Mouse (Mus musculus) monocyte, adult 5-6 weeks (primary cell): ENCODE measurements around the gene Cacna1c. TPM values are rescaled to one million over a fixed set of nuclear protein-coding genes. Genes with fewer than 3 reads are reported as not detected.

Experiments used
- ATAC-seq: fragments of 153-309, 156-312 bp; replicated peaks from 2 replicates; pipeline ENCODE4 v1.8.0; 2017; ENCODE audit warnings: mild to moderate bottlenecking; ENCODE audit not compliant: low TSS enrichment, insufficient number of reproducible peaks, severe bottlenecking, poor library complexity, low FRiP score
- total RNA-seq: library from RNA; stranded (forward); fragments of 200-1000, 200-491, 200-594 nt; gene quantifications from 3 replicates; pipeline ENCODE4 v1.2.3, GENCODE M21; 2017

The Cacna1c gene
- total RNA-seq, 1 experiment from 2014 or later = not detected

DNA sequence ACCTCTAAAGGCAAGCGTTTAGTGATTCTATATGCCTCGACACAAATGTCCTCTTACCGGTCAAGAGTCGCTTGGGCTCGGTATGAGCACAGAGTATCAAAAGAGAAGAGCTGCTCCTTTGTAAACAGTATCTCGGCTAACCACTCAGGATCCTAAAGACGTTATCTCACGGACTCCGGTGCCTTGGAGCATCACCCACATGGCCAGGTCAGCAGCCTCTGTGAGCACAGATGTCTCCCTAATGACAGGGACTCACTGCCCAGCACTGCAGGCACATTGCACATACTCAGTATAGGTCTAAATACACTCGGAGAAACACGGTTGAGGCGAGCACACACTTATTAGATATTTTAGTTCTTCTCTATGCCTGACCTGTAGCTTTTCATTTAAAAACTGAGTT is 271.8 kb downstream of the Cacna1c start:
- ATAC-seq = no peak

DNA sequence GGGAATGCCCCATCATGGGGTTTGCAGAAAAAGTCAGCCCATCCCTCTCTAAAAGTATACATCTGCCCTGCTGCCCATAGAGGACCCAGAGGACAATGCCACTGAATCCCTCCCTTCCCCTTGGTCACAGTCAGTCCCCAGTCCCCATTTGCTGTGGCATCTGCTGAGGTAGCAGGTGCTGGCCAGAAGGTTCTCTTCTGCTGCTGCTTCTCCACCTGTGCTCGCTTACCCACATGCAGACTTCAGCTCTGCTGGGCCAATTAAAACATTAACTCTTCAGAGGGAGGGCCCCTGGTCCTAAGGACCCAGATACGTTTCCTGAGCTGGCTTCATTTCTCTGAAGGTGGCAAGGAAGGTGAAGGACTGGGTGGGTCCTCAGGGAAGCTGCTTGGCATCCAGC is 272.3 kb downstream of the Cacna1c start:
- ATAC-seq = no peak

DNA sequence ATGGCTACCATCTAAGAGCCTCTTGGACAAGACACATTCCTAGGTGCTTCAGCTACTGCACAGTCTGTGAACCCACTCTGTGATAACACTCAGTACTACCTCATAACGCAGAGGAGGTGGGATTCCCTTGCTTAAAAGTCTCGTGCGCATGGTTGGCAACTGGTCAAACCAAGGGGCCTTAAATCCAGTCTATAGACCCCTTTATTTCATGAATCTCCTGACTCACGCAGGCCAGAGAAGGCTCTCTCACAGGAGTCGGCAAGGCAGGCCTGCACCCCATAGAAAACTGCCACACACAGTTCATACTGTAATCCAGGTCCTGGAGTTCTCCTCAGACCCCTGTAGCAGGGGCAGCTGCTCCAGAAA is 273.0 kb downstream of the Cacna1c start:
- no peak for ATAC-seq

DNA sequence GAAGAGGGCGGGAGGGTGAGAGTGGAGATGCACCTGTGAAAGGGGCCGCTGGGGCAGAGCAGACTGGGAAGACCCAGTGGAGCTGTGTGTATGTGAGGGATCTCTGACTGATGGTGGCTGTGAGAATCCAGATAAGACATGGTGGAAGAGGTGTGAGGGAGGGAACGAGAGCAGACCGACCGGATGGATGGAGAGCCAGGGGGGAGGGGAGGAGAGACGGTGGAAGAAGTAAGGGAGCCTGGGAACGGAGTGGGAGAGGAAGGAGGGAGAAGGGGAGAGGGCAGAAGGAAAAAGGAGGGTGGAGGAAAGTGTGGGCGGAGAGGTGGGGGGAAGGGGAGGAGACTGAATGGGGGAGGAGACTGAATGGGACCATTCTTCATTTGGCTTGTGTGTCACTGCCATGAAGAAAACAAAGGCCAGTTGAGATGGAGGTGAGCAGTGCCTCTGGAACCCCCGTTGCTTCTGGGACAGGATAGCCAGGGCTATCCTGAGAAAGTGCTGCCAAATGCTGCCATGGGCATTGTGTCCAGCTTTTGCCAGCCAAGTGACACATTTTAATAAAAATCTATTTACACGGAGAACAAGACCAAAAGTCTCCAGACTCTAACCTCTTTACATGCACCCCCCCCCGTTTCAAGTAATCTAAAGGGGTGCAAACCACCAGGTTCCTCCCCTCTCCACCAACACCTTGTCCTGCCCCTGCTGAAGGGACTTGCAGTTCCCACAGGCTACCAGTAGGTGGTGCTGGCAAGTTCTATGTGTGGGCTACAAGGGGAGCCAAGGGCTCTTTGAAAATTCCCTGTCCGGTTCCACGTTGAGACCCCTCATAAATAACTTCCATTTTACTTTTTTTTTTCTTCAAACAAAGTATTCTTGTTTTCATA is 273.6 kb downstream of the Cacna1c start:
- ATAC-seq = no peak

DNA sequence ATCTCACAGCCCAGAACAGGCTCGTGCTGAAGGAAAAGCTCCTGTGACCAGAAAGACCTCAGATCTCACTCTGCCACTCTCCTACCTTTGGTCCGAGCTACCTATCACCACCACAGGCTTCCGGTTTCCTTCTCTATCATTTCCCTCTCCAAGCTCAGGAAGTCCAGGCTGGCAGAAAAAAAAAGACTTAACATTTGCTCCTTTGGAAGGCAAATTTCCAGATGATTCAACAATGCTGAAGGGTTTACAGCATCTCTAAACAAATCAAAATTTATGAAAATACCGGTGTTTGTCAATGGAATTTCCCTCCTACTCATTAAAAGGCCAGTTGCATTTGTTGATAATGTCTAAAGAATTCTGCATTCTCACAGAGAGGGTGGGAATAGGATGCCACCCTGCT is 288.0 kb downstream of the Cacna1c start:
- ATAC-seq = no peak

DNA sequence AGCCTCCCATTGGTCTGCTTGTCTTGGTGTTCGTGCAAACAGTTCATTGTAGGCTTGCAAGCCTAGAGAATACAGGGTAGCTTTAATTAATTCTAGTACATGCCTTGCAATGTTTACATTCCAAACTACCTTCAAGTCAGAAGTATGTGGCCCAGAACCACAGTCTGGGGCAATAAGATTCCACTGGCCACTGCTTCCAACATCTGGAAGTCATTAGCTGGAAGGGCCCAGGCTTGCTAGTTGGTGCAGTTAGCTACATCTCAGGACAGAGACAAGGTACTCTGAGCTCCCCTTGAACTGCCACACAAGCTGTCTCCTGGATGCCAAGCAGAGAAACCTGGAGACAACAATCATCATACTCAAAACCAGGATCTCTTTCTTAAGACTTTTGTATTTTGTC is 288.5 kb downstream of the Cacna1c start:
- ATAC-seq = no peak

DNA sequence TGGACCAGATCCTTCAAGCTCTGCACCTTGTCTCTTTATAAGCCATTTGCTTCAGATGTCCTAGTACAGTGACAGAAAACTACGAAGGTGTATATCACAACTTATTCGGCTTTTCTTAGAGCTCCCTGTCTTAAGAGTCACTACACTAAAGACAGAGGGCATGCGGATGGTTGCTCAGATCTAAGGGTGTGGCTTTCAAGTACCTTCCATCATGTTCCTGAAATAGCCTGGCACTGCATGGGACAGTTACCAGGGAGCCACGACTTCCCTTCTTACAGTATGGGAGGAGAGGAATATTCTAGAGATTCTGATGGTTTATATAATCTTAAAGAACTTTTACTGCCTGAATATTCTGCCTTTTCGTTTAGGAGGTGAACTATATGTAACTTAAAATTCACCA is 289.3 kb downstream of the Cacna1c start:
- no peak for ATAC-seq

DNA sequence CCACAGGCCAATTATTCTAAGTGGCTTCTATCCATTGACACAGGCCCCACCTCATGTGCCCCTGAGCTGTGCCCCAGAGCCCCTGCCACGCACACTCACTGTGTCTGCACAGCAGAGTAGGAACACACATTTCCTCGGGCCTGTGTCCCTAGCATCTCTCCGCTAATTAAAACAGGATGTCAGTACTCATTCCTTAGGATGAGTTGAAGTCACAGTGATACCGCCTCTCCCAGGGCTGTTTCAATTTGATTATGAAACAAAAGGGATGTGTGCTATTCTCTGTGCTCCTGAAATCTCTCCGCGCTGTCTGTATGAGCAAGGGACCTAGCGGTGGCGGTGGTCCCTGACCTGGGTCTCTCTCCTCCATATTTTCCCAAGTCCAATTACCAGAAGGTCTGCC is 296.5 kb downstream of the Cacna1c start:
- ATAC-seq = no peak

DNA sequence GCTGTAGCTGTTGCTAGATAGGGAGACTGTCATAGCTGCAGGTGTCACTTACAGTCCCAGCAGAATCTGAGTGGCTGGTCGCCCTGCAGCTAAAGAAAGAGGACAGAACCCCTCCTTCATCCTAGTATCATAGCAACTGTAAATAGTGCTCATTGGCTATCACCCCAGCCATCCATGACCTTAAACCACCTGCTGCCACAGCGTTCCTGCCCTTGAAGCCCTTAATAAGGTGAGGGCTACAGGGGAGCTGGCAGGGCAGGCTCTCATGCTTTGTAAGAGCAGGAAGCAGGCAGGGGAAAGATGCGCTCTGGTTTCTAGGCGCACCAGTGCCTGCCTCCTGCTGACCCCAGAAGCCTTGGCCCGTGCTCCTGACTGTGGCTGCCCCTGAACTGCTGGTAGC is 299.1 kb downstream of the Cacna1c start:
- no peak for ATAC-seq

DNA sequence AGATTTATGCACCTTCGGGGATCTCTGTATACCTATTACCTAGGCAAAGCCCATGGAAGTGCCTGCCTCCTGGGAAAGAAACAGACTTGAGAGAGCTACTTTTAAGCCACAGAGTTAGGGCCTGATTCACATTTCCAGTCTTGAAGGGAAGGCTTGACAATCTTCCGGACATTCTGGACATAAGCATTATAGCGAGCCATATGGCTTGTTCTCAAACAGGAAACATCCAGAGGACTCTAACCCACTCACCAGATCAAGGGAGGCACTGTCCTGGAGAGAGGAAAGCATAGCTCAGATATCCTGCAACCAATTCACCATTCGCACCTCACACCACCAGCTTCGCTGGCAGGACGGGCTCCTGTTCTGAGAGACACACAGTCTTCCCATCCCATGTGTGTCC is 302.2 kb downstream of the Cacna1c start:
- ATAC-seq = no peak

DNA sequence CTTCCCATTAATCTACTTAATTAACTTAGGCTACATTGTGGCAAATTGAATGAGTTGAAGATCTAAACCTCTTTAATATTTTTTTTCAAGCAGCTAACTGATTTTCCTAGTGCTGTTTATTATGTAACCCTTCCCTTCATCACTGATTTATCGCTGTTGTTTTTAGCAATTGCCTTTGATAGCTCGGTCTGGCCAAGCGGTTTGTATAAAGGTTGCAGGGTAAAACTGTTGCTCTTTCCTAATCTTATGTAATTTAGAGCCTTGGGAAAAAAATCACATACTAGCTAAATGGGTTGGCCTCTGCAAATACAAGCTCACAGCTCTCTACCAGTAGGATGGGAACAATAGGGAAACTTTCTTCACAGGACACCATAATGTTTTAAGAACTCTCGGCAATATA is 306.8 kb downstream of the Cacna1c start:
- ATAC-seq = no peak

DNA sequence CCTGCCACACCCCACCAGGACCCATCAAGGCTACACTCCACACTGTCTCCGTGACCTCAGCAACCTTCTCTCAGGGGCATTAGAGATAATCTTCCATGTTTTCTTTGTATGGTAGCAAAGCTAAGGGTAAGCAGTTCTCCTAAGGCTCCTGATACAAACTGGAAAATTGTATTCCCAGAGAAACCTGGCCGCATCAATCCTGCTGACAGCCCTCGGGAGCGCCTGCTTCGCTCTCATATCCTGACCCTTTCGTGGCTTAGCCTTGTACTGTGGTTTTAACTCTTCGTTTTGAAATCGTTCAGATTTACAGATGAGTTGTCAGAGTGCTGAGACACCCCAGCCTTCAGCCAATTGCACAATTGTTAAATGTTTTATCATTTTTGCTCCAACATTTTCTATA is 309.2 kb downstream of the Cacna1c start:
- ATAC-seq = no peak

DNA sequence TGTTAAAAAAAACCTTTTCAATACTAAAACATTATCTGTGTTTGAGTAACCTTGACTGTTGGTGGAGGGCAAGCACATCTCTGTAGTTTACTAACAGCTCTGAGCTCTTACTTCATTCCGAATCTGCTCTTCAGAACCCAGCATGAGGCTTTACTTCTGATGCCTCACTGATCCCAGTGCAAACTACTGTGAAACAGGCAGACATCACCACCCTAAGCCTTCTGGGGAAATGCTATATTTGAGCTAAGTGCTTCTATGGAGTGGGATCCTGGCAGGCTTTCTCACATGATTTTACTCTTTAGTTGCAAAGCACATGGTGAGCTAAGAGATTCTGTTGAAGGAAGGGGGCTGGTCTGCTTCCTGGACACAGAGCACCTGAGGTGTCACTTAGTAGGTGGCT is 311.3 kb downstream of the Cacna1c start:
- ATAC-seq = no peak

DNA sequence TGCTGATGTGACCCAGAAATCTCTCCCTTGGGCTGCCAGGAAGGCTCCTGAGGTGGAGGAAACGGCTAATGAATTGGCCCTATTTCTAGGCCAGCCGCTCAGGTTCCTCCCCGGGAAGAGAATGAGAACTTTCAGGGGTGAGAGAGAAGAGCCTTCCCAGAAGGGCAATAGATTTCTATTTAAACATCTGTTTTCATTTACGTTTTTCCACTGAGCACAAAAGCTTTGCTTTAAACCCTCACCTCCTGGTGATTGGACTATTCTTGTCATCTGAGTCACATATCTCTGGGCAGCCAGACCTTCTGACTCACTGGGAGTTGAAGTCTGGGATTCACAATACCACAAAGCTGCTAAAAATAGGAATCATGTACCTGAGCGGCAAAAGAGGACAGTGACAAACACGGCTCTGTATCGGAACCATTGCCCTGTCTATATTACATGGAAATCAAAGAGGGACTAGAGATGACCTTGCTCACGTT is 312.1 kb downstream of the Cacna1c start:
- no peak for ATAC-seq

DNA sequence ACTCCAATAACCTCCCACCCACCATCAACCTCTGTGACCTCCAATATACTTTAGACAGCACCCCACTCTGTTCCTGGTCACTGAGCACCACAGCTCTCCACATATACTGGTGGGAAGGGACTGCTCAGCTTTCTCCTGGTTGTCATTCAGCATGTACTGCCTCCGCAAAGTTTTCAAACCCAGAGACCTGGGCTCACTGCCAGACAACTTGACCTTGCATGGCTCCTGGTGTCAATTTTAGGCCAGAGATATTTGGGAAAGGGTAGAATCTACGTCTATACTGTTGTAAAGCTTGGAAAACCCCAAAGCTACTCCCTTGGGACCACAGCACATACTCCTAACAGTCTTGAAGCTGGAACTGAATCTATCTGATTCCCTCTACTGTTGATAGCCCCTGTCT is 320.0 kb downstream of the Cacna1c start:
- no peak for ATAC-seq

DNA sequence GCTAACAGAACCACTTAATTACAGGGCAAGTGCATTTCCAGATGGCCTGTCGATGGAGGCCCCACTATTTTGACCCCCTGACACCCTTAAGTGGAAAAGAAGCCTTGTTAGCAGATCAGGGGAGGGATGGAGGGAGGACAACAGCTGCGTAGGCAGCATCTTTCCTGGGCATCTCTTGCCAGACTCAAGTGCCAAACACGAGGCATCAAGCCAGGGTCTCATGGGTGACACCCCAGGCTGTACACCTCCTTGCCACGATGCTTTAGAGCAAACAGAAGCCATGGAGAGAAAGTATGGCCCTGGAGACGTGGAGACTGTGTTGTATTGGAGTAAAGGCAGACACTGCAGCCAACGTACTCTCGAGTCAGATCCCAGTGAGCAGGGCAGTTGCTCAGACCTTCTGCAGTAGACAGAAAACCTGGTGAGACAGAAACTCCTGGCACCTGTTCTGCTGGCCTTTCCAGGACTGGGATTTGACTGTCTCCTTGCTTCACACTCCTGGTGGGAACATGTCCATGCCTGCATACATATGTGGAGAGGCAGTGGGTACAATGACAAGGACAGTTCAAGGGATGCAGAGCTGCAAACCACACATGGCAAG is 325.9 kb downstream of the Cacna1c start:
- no peak for ATAC-seq

DNA sequence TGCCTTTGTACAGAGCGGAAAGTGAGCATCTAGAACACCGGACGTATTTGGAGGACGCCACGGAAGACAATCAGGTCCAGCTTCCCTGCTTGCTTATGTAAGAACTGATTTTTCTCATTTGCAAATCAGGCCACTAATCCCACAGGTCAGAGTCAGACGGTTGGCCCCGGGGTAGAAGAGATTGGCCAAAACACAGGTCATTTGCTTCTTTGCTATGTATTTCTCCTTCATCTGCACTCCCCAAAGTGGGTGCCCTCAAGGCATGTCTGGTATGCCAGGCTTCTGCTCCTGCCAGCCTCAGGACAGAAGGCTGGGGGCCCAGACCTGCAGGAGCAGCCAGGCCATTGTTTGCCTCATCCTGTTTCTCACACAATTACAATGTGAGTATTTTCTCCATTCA is 328.8 kb downstream of the Cacna1c start:
- ATAC-seq = no peak

DNA sequence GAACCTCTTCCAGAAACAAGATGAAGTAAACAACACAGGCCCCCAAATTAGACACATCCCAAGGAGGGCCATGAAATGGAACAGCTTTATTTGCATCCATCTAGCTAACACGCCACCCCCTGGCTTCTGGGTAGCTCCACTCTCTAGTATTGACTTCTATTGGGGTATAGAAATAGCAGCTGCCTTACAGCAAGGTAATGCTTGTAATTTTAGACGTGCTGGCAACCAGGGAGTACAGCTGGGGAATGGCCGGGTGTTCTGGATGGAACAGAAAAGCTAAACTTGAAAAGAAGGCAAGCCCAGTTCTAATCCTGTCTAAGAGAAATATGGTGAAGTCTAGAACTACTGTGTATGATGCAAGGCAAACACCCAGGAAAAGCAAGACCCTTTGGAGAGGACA is 329.3 kb downstream of the Cacna1c start:
- ATAC-seq = no peak

DNA sequence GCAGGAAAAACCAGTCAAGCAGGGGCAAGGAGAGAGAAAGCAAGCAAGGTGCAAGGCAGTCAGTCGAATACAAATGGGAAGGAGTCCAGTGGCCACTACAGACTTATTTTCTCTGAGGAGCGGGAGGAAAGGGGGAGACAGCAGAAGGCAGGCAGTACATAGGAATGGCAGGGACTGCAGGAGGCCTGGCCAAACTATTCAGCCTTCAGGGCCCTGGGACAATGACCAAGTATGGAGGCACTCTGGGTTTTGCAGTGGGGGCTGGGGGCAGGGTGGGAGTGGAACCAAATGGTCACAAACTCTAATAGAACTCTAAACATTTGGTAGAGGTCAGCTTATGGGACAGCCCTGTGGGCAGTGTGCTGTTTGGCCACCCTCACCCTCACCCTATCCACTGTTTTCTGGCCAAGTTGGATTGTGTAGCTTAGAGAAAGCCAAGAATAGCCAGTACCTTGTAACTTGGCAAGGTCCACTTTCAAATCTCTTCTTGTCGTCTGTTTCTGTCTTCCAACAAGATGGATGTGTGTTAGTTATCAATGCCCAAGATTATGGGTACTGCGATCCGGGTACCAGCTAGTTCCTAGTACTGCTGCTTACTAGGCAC is 330.3 kb downstream of the Cacna1c start:
- no peak for ATAC-seq
